Mouse (Mus musculus) Patski (cell line): Measurements from ENCODE around the gene Ucp3. TPM values are rescaled to one million over a fixed set of nuclear protein-coding genes. Genes with fewer than 3 reads are reported as not detected.

Experiments used
- ATAC-seq: fragments of 100-300 bp; one replicate; pipeline ENCODE4 v1.8.0; 2021
- CTCF ChIA-PET: fragments of 350-600 bp; sonication (Branson Sonifier 250); formaldehyde crosslinking; loops from one replicate; lab custom pipeline; 2022; ENCODE audit warnings: inconsistent platforms; lab: Charles Lee
- POLR2A ChIA-PET: fragments of 350-600 bp; sonication (Branson Sonifier 250); formaldehyde crosslinking; loops from one replicate; lab custom pipeline; 2022; ENCODE audit warnings: antibody characterized with exemption, inconsistent platforms; lab: Charles Lee
- DNase-seq: peaks from one replicate; pipeline ENCODE4 v3.0.0-alpha.2; 2011; ENCODE audit warnings: low read depth, low spot score
- H3K27me3 ChIP-seq: fragments of 371-371 bp; one replicate; pipeline ENCODE4 v1.5.1; 2021
- CTCF ChIP-seq: fragments of 100-300 bp; IDR thresholded peaks from one replicate; pipeline ENCODE4 v1.5.1; 2021
- in situ Hi-C: fragments of 300-500 bp; cut with MboI; formaldehyde crosslinking; loops from 3 replicates; pipeline ENCODE4 v1.11.1; 2018; ENCODE audit warnings: low pct_unique_long_range_greater_than_20kb, mixed read lengths
- polyA plus RNA-seq: library from polyadenylated mRNA; unstranded; gene quantifications from one replicate; pipeline ENCODE4 v1.2.3, GENCODE M21; 2021

Gene Ucp3
- polyA plus RNA-seq, 1 experiment from 2014 or later: 0.06 TPM

DNA sequence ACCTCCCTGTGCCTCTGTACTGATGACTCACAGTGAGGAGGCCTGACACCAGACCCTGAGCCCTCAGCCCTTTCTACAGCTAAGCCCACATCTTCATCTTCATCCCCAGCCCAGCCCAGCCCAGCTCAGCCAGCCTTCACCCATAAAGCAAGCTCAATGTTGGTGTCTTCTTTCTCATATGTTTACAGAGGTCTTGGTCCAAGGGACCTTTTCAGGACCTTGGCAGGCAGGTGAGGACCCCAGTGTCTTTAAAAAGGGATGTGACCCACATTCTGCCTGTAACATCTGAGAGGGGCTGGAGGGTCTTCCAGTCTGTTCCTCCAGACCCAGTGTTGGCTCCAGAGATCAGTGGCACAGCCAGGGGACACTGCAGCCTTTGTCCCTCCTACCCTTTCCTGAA is 26.7 kb downstream of the Ucp3 start:
- no peak for DNase-seq
- POLR2A ChIA-PET: no interaction called here

GRCm38 (mm10) chr7:100500276-100500977 is 27.6 kb downstream of the Ucp3 start:
- POLR2A ChIA-PET: interaction anchor here (1.1 kb wide), 1 partner anchor 10 kb away, joined by 3 read pairs; no protein-coding TSS in a partner anchor
- no peak for DNase-seq
- in situ Hi-C loops: no loop called here
- no peak for TF ChIP-seq CTCF
- CTCF ChIA-PET: no interaction called here
- no peak for ATAC-seq
- no peaks in the 10 kb centered on the region for H3K27me3 ChIP-seq

More for the DNA sequence above, 26.7 kb downstream of the Ucp3 start:
- no peaks in the 10 kb centered on the region for H3K27me3 ChIP-seq
- CTCF ChIA-PET: no interaction called here
- ATAC-seq: no peak
- no peak for TF ChIP-seq CTCF
- in situ Hi-C loops: no loop called here

- no peaks in the 10 kb centered on the region for H3K27me3 ChIP-seq
- TF ChIP-seq CTCF: no peak
- DNase-seq (no peak), ATAC-seq (no peak)
- ChIA-PET POLR2A (interaction anchor here (0.5 kb wide), 1 partner anchor 14 kb away, joined by 3 read pairs; no protein-coding TSS in a partner anchor), CTCF (no interaction called here)
- in situ Hi-C loops: no loop called here
Observed at GRCm38 (mm10) chr7:100501027-100501843, 28.4 kb downstream of the Ucp3 start.

GRCm38 (mm10) chr7:100501844-100502373 is 29.1 kb downstream of the Ucp3 start:
- in situ Hi-C loops: no loop called here
- no peaks in the 10 kb centered on the region for H3K27me3 ChIP-seq
- ATAC-seq (no peak), DNase-seq (no peak)
- ChIA-PET CTCF (interaction anchor here (0.9 kb wide), 1 partner anchor 18 kb away, joined by 3 read pairs; no protein-coding TSS in a partner anchor), POLR2A (interaction anchor here (0.5 kb wide), 1 partner anchor 14 kb away, joined by 3 read pairs; no protein-coding TSS in a partner anchor)
- TF ChIP-seq CTCF: no peak

- CTCF ChIA-PET: interaction anchor here (0.9 kb wide), 1 partner anchor 17 kb away, joined by 3 read pairs; no protein-coding TSS in a partner anchor
Observed at GRCm38 (mm10) chr7:100502374-100502922, 29.7 kb downstream of the Ucp3 start.

GRCm38 (mm10) chr7:100503076-100503475 is 30.3 kb downstream of the Ucp3 start:
- in situ Hi-C loops: no loop called here
- TF ChIP-seq CTCF: no peak

More at GRCm38 (mm10) chr7:100502374-100502922, 29.7 kb downstream of the Ucp3 start:
- POLR2A ChIA-PET: no interaction called here
- DNase-seq (no peak), ATAC-seq (no peak)
- H3K27me3 ChIP-seq: no peaks in the 10 kb centered on the region
- no peak for TF ChIP-seq CTCF
- in situ Hi-C loops: no loop called here

GRCm38 (mm10) chr7:100504740-100505487 is 32.1 kb downstream of the Ucp3 start:
- CTCF ChIA-PET: no interaction called here
- no peak for TF ChIP-seq CTCF
- ATAC-seq: no peak

More at GRCm38 (mm10) chr7:100503076-100503475, 30.3 kb downstream of the Ucp3 start:
- H3K27me3 ChIP-seq: no peaks in the 10 kb centered on the region
- ChIA-PET CTCF (no interaction called here), POLR2A (no interaction called here)
- ATAC-seq: no peak
- no peak for DNase-seq

DNA sequence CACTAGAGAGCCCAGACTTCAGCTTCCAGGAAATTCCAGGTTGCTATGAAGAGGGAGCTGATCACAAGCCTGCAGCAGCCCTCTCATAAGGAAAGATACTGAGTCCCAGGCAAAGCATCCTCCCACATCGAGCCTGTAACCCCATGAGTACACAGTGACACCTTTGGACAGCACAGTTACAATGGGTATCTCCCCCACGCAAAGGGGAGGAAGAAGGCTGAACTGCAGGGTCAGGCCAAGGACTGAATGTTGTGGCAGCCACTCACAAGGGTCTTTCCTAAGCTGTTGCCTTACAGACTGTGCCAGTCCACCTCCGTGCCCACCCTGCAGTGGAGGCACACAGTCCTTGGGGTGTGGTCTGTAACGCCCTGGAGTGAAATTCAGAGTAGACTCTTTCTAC is 33.7 kb downstream of the Ucp3 start:
- no peak for TF ChIP-seq CTCF
- no peaks in the 10 kb centered on the region for H3K27me3 ChIP-seq
- POLR2A ChIA-PET: interaction anchor here (0.7 kb wide), 2 partner anchors 22 to 78 kb away, joined by 3 read pairs; no protein-coding TSS in a partner anchor
- CTCF ChIA-PET: interaction anchor here (1.0 kb wide), 1 partner anchor 12 kb away, joined by 3 read pairs; no protein-coding TSS in a partner anchor
- DNase-seq (no peak), ATAC-seq (no peak)
- in situ Hi-C loops: no loop called here

More at GRCm38 (mm10) chr7:100504740-100505487, 32.1 kb downstream of the Ucp3 start:
- in situ Hi-C loops: no loop called here
- DNase-seq: no peak
- no peaks in the 10 kb centered on the region for H3K27me3 ChIP-seq
- POLR2A ChIA-PET: no interaction called here

- ChIA-PET CTCF (no interaction called here), POLR2A (no interaction called here)
- DNase-seq (no peak), ATAC-seq (no peak)
- peaks cover 4% of the 10 kb centered on the region for H3K27me3 ChIP-seq
- no peak for TF ChIP-seq CTCF
- in situ Hi-C loops: no loop called here
Observed at GRCm38 (mm10) chr7:100508670-100509069, 35.9 kb downstream of the Ucp3 start.
